Mouse (Mus musculus): ENCODE data around the gene Serinc3. TPM values are rescaled to one million over a fixed set of nuclear protein-coding genes. Genes with fewer than 3 reads are reported as not detected.

The Serinc3 gene
- polyA plus RNA-seq, 1 experiment from 2014 or later: 67.7 TPM

DNA sequence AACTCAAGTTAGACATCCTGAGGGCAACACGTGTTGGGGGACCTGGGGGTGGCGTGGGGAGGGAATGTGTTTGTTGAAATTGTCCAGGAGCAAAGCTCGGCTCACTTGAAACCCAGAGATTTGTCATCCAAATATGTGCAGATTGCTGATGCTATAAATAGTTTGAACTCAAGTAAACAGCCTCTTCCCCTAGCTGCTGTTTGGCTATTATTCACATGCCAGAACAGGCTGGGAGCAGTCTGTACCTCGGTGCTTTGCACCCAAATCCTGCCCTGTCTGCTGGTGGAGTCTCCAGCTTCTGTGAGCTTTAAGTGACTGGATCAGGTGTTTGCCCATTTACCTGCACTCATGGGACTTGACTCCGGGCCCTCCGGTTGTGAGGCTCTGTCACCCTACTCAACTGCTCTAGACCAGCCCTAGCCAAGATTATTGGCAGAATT is 40.9 kb upstream of the Serinc3 start:
- Histone ChIP-seq H3K4me1 (replicated peaks) (peaks cover 85% of the 10 kb centered on the region), H3K4me2 (peak overlapping the region; percentile 63), H3K27ac (ENCODE audit: poor library complexity, severe bottlenecking) (peak overlapping the region; percentile 100)

DNA sequence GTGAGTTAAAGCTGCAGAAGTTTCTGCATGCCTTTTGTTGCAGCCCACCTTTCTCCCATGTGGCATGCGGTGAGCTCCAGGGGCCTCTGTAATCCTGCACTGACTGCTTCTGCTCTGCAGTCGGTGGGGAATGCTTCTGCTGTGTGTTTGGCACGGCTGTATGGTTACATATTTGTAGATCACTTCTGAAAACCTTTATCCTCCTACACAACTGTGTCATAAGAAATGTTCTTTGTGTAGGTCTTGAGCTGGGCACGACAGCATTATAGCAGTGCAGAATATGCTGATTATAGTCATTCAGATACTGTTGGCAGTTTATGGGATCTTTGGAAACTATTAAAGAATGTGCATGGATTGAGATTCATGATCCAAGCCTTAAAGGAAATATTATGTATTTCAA is 40.4 kb upstream of the Serinc3 start:
- Histone ChIP-seq H3K4me2 (0 out of 2 replicates have a peak overlapping the region, but pooled peaks have one; percentile 63), H3K4me1 (replicated peaks) (peaks cover 80% of the 10 kb centered on the region), H3K27me3 (replicated peaks) (no peaks in the 10 kb centered on the region), H3K9ac (no peak overlapping the region; the same call in none of the 2 replicates), H3K4me3 (no peak overlapping the region), H3K9me3 (replicated peaks) (0 out of 2 replicates have a peak, but pooled peaks cover 6% of the 10 kb centered on the region), H3K36me3 (peaks cover 8% of the 10 kb centered on the region), H3K27ac (ENCODE audit: poor library complexity, severe bottlenecking) (peak overlapping the region; percentile 100)
- 21% methylated on average over 4 of the region's 4 CpGs for WGBS
- no peak for ATAC-seq (ENCODE audit: insufficient number of reproducible peaks, low FRiP score)

More for the DNA sequence above, 40.9 kb upstream of the Serinc3 start:
- no peaks in the 10 kb centered on the region for H3K27me3 ChIP-seq (replicated peaks)
- H3K9ac ChIP-seq: peak overlapping the region; percentile 69
- 0 out of 2 replicates have a peak, but pooled peaks cover 5% of the 10 kb centered on the region for H3K9me3 ChIP-seq (replicated peaks)
- 24% methylated on average over 6 of the region's 6 CpGs for WGBS
- H3K36me3 ChIP-seq: peaks cover 7% of the 10 kb centered on the region
- H3K4me3 ChIP-seq: 0 out of 2 replicates have a peak overlapping the region, but pooled peaks have one; percentile 1
- ATAC-seq (ENCODE audit: insufficient number of reproducible peaks, low FRiP score): peak; percentile 78

DNA sequence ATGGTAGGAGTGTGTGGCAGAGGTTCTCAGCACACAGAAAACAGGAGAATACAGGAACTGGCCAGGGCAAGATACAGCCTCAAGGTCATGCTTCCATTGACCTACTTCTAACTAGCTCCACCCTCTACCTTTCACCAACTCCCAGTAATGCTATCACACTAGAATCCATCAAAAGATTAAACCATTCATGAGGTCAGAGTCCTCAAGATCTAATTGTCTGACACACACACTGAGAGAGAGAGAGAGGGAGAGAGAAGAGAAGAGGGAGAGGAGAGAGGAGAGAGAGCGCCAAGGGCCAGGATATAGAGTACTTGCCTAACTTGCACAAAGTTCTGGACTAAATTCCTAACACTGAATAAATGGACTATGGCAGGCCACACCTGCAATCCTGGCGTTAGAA is 37.4 kb upstream of the Serinc3 start:
- no peak overlapping the region for H3K4me3 ChIP-seq
- H3K9ac ChIP-seq: no peak overlapping the region
- H3K27me3 ChIP-seq (replicated peaks): no peaks in the 10 kb centered on the region
- peaks cover 8% of the 10 kb centered on the region for H3K36me3 ChIP-seq
- H3K4me1 ChIP-seq (replicated peaks): peaks cover 52% of the 10 kb centered on the region
- H3K9me3 ChIP-seq (replicated peaks): 0 out of 2 replicates have a peak, but pooled peaks cover 6% of the 10 kb centered on the region
- no peak for ATAC-seq (ENCODE audit: insufficient number of reproducible peaks, low FRiP score)
- WGBS: 76% methylated on average over 2 of the region's 2 CpGs
- H3K27ac ChIP-seq (ENCODE audit: poor library complexity, severe bottlenecking): peak overlapping the region; percentile 52; the same call in 1 of the 2 replicates
- no peak overlapping the region for H3K4me2 ChIP-seq

DNA sequence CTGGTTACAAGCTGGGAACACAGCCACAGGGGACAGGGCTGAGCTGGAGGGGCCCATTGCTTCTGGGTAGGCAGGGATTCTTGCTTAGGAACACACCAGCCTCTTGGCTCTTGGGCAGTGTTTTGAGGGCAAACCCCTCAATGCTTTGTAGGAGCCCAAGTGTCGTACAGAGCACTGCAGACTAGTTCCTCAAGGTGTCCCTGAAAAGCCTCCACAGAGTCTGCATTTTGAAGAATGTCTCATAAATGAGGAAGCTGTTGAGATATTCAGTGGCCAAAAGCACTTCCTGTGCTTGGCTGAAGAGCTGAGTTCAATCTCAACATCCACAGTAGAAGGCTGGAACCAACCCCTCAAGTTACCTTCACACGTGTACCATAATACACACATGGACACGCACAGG is 31.8 kb upstream of the Serinc3 start:
- Histone ChIP-seq H3K36me3 (peaks cover 8% of the 10 kb centered on the region), H3K4me3 (no peak overlapping the region), H3K9ac (0 out of 2 replicates have a peak overlapping the region, but pooled peaks have one; percentile 24), H3K4me1 (replicated peaks) (peaks cover 44% of the 10 kb centered on the region), H3K4me2 (no peak overlapping the region), H3K9me3 (replicated peaks) (0 out of 2 replicates have a peak, but pooled peaks cover 6% of the 10 kb centered on the region), H3K27ac (ENCODE audit: poor library complexity, severe bottlenecking) (peak overlapping the region; percentile 85), H3K27me3 (replicated peaks) (no peaks in the 10 kb centered on the region)
- whole genome bisulfite sequencing: 81% methylated on average over 3 of the region's 3 CpGs
- ATAC-seq (ENCODE audit: insufficient number of reproducible peaks, low FRiP score): no peak

DNA sequence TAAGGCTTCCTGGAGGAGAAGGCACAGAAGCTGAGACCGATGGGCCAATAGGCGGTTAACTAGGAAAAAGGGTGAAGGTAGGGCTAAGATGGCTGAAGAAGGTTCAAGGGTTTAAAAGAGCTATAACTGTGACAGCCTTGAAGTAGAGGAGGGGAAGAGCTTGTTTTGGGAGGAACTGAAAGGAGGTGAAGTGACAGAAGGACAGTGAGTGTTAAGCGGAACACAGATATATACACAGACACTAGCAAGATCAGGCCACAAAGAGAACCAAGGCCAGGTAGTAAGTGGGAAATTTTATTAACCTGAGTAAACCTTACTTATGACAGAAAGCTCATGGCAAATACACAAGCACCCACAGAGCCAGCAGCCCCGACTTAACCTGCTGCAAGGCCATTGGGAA is 31.4 kb upstream of the Serinc3 start:
- Histone ChIP-seq H3K27ac (ENCODE audit: poor library complexity, severe bottlenecking) (peak overlapping the region; percentile 85), H3K4me3 (no peak overlapping the region), H3K36me3 (peaks cover 7% of the 10 kb centered on the region), H3K27me3 (replicated peaks) (no peaks in the 10 kb centered on the region), H3K4me2 (no peak overlapping the region), H3K4me1 (replicated peaks) (peaks cover 40% of the 10 kb centered on the region), H3K9ac (0 out of 2 replicates have a peak overlapping the region, but pooled peaks have one; percentile 24), H3K9me3 (replicated peaks) (0 out of 2 replicates have a peak, but pooled peaks cover 6% of the 10 kb centered on the region)
- WGBS: 89% methylated on average over 4 of the region's 4 CpGs
- no peak for ATAC-seq (ENCODE audit: insufficient number of reproducible peaks, low FRiP score)

DNA sequence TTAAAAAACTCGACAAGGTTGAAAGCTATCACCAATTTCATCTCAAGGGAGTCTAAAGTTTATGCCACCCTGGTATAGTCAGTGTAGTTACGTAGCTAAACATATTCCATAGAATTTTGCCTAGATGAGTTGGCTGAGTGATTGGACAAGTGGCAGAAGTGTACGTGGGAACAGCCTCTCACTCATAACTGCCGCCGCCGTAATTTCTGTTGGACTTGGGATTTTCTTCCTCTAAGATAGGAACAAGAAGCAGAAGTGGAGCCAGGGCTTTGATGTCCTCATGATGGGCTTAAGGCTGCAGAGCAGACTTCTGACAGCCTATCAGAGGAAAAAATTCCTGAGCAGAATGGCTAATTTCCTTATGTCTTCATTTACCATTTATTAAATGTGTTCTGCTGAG is 30.7 kb upstream of the Serinc3 start:
- Histone ChIP-seq H3K4me2 (no peak overlapping the region), H3K36me3 (peaks cover under 1% of the 10 kb centered on the region; the same call in 1 of the 2 replicates), H3K27me3 (replicated peaks) (no peaks in the 10 kb centered on the region), H3K4me1 (replicated peaks) (peaks cover 39% of the 10 kb centered on the region), H3K9ac (no peak overlapping the region), H3K9me3 (replicated peaks) (no peaks in the 10 kb centered on the region), H3K27ac (ENCODE audit: poor library complexity, severe bottlenecking) (peak overlapping the region; percentile 85), H3K4me3 (no peak overlapping the region)
- no peak for ATAC-seq (ENCODE audit: insufficient number of reproducible peaks, low FRiP score)
- WGBS: 41% methylated on average over 6 of the region's 6 CpGs

DNA sequence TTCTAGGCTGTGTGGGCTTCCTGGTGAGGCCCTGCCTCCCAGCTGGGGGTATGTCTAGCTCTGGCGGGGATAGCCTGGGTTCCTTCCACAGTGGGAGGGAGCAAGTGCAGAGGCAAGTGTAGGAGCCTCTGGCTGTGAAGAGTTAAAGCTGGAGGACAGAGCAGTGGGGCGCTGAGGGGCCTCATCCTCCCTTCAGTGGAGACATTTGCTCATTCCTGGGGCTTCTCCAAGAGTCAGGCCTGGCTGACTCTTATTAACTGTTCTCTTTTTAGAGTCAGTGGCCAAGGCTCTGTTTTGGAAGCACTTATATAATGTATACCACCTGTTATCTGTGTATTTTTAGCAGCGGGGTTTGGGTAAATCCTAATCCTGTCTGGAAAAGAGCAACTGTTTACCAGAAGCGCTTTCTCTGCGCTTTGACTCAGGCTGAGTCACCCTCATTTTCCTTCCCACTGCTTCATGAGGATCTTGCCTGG is 30.3 kb upstream of the Serinc3 start:
- H3K9me3 ChIP-seq (replicated peaks): no peaks in the 10 kb centered on the region
- no peaks in the 10 kb centered on the region for H3K36me3 ChIP-seq
- H3K4me1 ChIP-seq (replicated peaks): peaks cover 39% of the 10 kb centered on the region
- peak overlapping the region; percentile 85 for H3K27ac ChIP-seq (ENCODE audit: poor library complexity, severe bottlenecking)
- H3K4me3 ChIP-seq: no peak overlapping the region
- H3K9ac ChIP-seq: peak overlapping the region; percentile 57
- 0 out of 2 replicates have a peak overlapping the region, but pooled peaks have one; percentile 18 for H3K4me2 ChIP-seq
- H3K27me3 ChIP-seq (replicated peaks): no peaks in the 10 kb centered on the region
- 21% methylated on average over 5 of the region's 5 CpGs for WGBS
- no peak; the same call in 1 of the 2 replicates for ATAC-seq (ENCODE audit: insufficient number of reproducible peaks, low FRiP score)

DNA sequence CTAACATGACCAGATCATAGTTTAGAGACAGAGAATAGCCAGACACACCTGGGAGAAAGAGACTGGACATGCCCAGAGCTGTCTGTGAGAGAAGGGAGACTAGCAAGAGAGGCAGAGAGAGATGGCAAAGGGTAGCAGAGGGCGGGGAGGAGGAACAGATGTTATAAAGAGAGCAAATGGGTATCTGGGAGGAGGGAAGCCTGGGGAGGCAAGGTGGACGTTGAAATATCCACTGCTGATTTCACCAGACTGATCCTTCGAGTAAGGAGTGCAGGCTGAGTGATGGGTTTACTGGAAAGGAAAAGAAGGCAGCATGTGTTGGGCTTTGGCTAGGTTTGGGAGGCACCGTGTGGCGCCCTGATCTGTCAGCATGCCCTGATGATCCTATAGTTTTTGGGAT is 29.5 kb upstream of the Serinc3 start:
- ATAC-seq (ENCODE audit: insufficient number of reproducible peaks, low FRiP score): no peak
- Histone ChIP-seq H3K36me3 (no peaks in the 10 kb centered on the region), H3K27me3 (replicated peaks) (no peaks in the 10 kb centered on the region), H3K4me1 (replicated peaks) (peaks cover 39% of the 10 kb centered on the region), H3K4me2 (no peak overlapping the region), H3K4me3 (no peak overlapping the region), H3K9ac (no peak overlapping the region), H3K27ac (ENCODE audit: poor library complexity, severe bottlenecking) (peak overlapping the region; percentile 85), H3K9me3 (replicated peaks) (no peaks in the 10 kb centered on the region)
- 65% methylated on average over 5 of the region's 5 CpGs for WGBS

DNA sequence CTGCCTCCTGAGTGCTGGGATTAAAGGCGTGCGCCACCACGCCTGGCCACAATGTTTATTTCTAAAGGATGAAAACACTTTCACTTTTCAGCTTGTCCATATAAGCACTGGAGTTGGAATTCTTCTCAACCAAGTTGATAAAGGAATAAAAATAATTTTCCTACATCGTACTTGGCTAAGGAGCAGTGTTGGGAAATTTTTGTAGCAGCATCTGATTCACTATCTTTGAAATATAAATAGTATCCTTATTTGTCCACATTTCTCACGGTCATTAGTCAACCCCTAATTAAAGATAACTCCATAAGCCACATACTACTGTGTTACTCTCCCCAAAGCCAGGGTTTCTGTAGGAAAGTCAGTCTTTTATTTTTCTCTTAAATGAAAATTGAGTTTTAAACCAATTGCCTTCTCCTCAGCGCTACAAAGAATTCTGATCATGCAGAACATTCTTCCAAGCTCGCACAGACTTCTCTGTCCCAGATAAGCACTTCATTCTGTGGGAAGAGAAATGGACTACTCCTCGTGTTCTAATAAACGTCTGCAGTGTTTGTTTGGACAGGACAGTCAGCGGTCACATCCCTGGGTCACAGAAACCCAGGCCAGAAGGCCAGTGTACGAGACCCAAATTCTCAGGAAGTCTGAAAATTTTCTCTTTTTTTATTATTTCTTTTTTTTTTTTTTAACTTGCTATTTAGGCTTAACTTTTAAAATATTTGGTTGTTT is 26.1 kb upstream of the Serinc3 start:
- Histone ChIP-seq H3K36me3 (peaks cover 1% of the 10 kb centered on the region; the same call in 1 of the 2 replicates), H3K4me2 (0 out of 2 replicates have a peak overlapping the region, but pooled peaks have one; percentile 12), H3K27ac (ENCODE audit: poor library complexity, severe bottlenecking) (peak overlapping the region; percentile 53), H3K4me3 (no peak overlapping the region), H3K9me3 (replicated peaks) (no peaks in the 10 kb centered on the region), H3K27me3 (replicated peaks) (no peaks in the 10 kb centered on the region), H3K4me1 (replicated peaks) (peaks cover 32% of the 10 kb centered on the region), H3K9ac (0 out of 2 replicates have a peak overlapping the region, but pooled peaks have one; percentile 29)
- ATAC-seq (ENCODE audit: insufficient number of reproducible peaks, low FRiP score): no peak
- 48% methylated on average over 11 of the region's 11 CpGs for WGBS

DNA sequence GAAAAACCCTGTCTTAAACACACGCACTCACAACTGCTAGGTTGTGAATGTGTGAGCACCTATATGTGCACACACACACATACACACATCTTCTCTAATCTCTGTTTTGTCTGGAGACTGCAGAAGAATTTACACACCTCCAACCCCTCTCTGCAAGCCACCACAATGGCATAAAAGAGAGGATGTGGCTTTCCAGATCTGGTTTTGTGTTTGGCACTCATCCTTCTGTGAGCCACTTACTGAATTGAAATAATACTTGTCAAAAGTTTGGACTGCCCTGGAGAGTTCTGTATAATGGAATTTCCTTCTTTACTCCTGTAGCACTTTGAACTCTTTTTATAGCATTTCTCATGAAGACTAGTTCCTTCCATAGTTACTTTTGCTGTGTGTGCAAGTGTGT is 22.1 kb upstream of the Serinc3 start:
- no peak overlapping the region for H3K4me2 ChIP-seq
- no peak overlapping the region; the same call in 1 of the 2 replicates for H3K27ac ChIP-seq (ENCODE audit: poor library complexity, severe bottlenecking)
- H3K4me1 ChIP-seq (replicated peaks): peaks cover 34% of the 10 kb centered on the region
- no peak for ATAC-seq (ENCODE audit: insufficient number of reproducible peaks, low FRiP score)
- WGBS: 88% methylated on average over 1 of the region's 1 CpGs
- no peak overlapping the region for H3K4me3 ChIP-seq
- H3K9me3 ChIP-seq (replicated peaks): no peaks in the 10 kb centered on the region
- H3K9ac ChIP-seq: no peak overlapping the region
- H3K36me3 ChIP-seq: peaks cover 14% of the 10 kb centered on the region; the same call in 1 of the 2 replicates
- H3K27me3 ChIP-seq (replicated peaks): no peaks in the 10 kb centered on the region

DNA sequence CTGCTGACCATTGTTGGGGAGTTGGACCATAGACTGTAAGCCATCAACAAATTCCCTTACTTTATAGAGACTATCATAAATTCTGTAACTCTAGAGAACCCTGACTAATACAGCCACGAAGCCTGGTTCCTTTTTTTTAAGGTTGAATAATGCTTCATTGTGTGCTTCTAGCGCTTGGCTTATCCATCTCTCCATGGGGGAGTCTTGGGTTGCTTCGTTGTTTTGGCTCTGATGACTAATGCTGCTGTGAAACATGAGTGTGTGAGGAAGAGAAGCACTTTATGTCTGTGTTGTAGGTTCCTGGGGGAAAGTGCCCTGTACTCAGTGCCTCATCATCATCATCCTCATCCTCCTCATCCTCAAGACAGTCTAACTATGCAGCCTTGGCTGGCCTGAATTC is 19.0 kb upstream of the Serinc3 start:
- H3K4me2 ChIP-seq: no peak overlapping the region
- ATAC-seq (ENCODE audit: insufficient number of reproducible peaks, low FRiP score): no peak
- peaks cover 14% of the 10 kb centered on the region; the same call in 1 of the 2 replicates for H3K36me3 ChIP-seq
- H3K4me1 ChIP-seq (replicated peaks): peaks cover 62% of the 10 kb centered on the region
- no peak overlapping the region for H3K4me3 ChIP-seq
- 64% methylated on average over 3 of the region's 3 CpGs for WGBS
- no peaks in the 10 kb centered on the region for H3K27me3 ChIP-seq (replicated peaks)
- H3K9me3 ChIP-seq (replicated peaks): no peaks in the 10 kb centered on the region
- H3K27ac ChIP-seq (ENCODE audit: poor library complexity, severe bottlenecking): no peak overlapping the region
- H3K9ac ChIP-seq: no peak overlapping the region

Measured in heart, embryonic 12.5 days (tissue).